Mouse (Mus musculus): ENCODE measurements around the gene Glud1. TPM values are rescaled to one million over a fixed set of nuclear protein-coding genes. Genes with fewer than 3 reads are reported as not detected.

The Glud1 gene
- total and polyA plus RNA-seq, 3 experiments = 87.3 to 143 (median 116) TPM

DNA sequence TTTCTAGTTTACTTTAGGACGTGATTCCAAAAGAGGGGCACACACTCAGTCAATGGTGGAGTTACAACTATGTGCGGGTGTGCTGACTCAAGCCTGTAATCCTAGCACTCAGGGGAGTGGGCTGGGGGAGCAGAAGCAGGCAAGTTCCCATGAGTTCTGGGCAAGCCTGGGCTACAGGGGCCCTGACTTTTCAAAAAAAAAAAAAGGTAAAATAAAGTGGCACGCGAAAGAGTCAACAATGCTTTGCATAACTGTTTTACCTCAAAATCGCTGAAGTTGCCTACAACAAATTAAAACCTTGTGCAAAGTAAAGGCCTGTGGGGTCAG lies 657 bp upstream of the Glud1 start:
- no peaks in the 10 kb centered on the region for H3K27me3 ChIP-seq (replicated peaks)
- in situ Hi-C loops (cut with MboI; ENCODE audit: low pct_ligation_motif_present, low pct_unique_long_range_greater_than_20kb, low sequenced_read_pairs) (no loop called here), dilution Hi-C loops (cut with MboI; ENCODE audit: extremely low pct_ligation_motif_present, extremely low pct_unique_long_range_greater_than_20kb, low sequenced_read_pairs) (no loop called here)
- DNase-seq (ENCODE audit: extremely low read depth) = peak; percentile 25
- H3K27ac ChIP-seq (ENCODE audit: insufficient read depth, low read depth) = peak overlapping the region; percentile 73
- H3K4me2 ChIP-seq (ENCODE audit: insufficient read depth, low read depth, poor library complexity, severe bottlenecking) = peak overlapping the region; percentile 83
- H3K36me3 ChIP-seq (replicated peaks in 1 of 2; ENCODE audit: control insufficient read depth in 1 of 2, insufficient read depth in 1 of 2, low read length in 1 of 2) = peaks cover 0 to 23% of the 10 kb centered on the region in 2 experiments
- H3K9me3 ChIP-seq (replicated peaks; ENCODE audit: low read length) = no peaks in the 10 kb centered on the region
- peak overlapping the region; percentile 63 to 74 (median 65) for H3K4me3 ChIP-seq (replicated peaks in 1 of 3; ENCODE audit: low read depth in 2 of 3, low read length in 2 of 3, poor library complexity in 1 of 3)
- H3K4me1 ChIP-seq (ENCODE audit: control insufficient read depth in 1 of 2, insufficient read depth in 2 of 2) = peaks cover 4 to 39% of the 10 kb centered on the region in 2 experiments; a peak in 3 of 4 replicates
- TF ChIP-seq MYC (IDR thresholded peaks at IDR 0.05; ENCODE audit: low read depth, low read length) (peak; percentile 87; the same call in 1 of the 2 replicates), ZNF384 (IDR thresholded peaks at IDR 0.05; ENCODE audit: low read depth, low read length) (peak; percentile 52), E2F4 (IDR thresholded peaks at IDR 0.05; ENCODE audit: insufficient replicate concordance, low read depth, low read length) (0 out of 2 replicates have a peak, but pooled peaks have one; percentile 10), UBTF (IDR thresholded peaks at IDR 0.05; ENCODE audit: low read depth, low read length) (no peak)
- peaks cover 33% of the 10 kb centered on the region for H3K79me2 ChIP-seq (replicated peaks; ENCODE audit: control insufficient read depth, extremely low read depth, insufficient read depth, poor library complexity, severe bottlenecking)
- H3K9ac ChIP-seq (ENCODE audit: insufficient read depth, low read depth) = peak overlapping the region; percentile 68

DNA sequence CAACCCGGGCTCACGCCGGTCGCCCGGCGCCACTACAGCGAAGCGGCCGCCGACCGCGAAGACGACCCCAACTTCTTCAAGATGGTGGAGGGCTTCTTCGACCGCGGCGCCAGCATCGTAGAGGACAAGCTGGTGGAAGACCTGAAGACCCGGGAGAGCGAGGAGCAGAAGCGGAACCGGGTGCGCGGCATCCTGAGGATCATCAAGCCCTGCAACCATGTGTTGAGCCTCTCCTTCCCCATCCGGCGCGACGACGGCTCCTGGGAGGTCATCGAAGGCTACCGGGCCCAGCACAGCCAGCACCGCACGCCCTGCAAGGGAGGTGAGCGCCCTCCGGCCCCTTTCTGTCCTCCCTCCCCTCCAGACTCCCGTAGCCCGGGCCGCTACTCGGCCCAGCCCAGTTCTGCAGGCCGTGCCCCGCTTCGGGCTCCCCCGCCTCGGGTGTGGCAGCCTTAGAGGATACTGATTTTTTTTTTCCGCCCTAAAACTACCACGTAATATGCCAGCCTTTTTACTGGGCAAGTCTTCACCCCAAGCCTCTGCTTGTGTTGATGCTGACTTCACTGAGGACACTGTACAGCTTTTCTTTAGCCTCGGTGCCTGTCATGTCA lies 599 bp downstream of the Glud1 start:
- dilution Hi-C loops (cut with MboI; ENCODE audit: extremely low pct_ligation_motif_present, extremely low pct_unique_long_range_greater_than_20kb, low sequenced_read_pairs) (no loop called here), in situ Hi-C loops (cut with MboI; ENCODE audit: low pct_ligation_motif_present, low pct_unique_long_range_greater_than_20kb, low sequenced_read_pairs) (no loop called here)
- H3K4me2 ChIP-seq (ENCODE audit: insufficient read depth, low read depth, poor library complexity, severe bottlenecking) = peak overlapping the region; percentile 91
- TF ChIP-seq UBTF (IDR thresholded peaks at IDR 0.05; ENCODE audit: low read depth, low read length) (no peak), MAX (IDR thresholded peaks at IDR 0.05; ENCODE audit: low read length) (peak; percentile 37; the same call in 1 of the 2 replicates), MXI1 (IDR thresholded peaks at IDR 0.05; ENCODE audit: low read depth, low read length) (0 out of 2 replicates have a peak, but pooled peaks have one; percentile 20), SIN3A (IDR thresholded peaks at IDR 0.05; ENCODE audit: low read length) (peak; percentile 41), BHLHE40 (IDR thresholded peaks at IDR 0.05; ENCODE audit: low read depth, low read length) (no peak), CHD2 (IDR thresholded peaks at IDR 0.05; ENCODE audit: low read length) (no peak), E2F4 (IDR thresholded peaks at IDR 0.05; ENCODE audit: insufficient replicate concordance, low read depth, low read length) (no peak)
- H3K79me2 ChIP-seq (replicated peaks; ENCODE audit: control insufficient read depth, extremely low read depth, insufficient read depth, poor library complexity, severe bottlenecking) = peaks cover 38% of the 10 kb centered on the region
- peak overlapping the region; percentile 94 for H3K9ac ChIP-seq (ENCODE audit: insufficient read depth, low read depth)
- no peaks in the 10 kb centered on the region for H3K9me3 ChIP-seq (replicated peaks; ENCODE audit: low read length)
- peak overlapping the region; percentile 82 for H3K27ac ChIP-seq (ENCODE audit: insufficient read depth, low read depth)
- H3K36me3 ChIP-seq (replicated peaks in 1 of 2; ENCODE audit: control insufficient read depth in 1 of 2, insufficient read depth in 1 of 2, low read length in 1 of 2) = peaks cover 0 to 19% of the 10 kb centered on the region in 2 experiments
- DNase-seq (ENCODE audit: extremely low read depth) = peak; percentile 39
- peak overlapping the region; percentile 69 to 99 (median 74) for H3K4me3 ChIP-seq (replicated peaks in 1 of 3; ENCODE audit: low read depth in 2 of 3, low read length in 2 of 3, poor library complexity in 1 of 3)
- H3K27me3 ChIP-seq (replicated peaks) = no peaks in the 10 kb centered on the region
- peaks cover 4 to 45% of the 10 kb centered on the region in 2 experiments; a peak in 3 of 4 replicates for H3K4me1 ChIP-seq (ENCODE audit: control insufficient read depth in 1 of 2, insufficient read depth in 2 of 2)

DNA sequence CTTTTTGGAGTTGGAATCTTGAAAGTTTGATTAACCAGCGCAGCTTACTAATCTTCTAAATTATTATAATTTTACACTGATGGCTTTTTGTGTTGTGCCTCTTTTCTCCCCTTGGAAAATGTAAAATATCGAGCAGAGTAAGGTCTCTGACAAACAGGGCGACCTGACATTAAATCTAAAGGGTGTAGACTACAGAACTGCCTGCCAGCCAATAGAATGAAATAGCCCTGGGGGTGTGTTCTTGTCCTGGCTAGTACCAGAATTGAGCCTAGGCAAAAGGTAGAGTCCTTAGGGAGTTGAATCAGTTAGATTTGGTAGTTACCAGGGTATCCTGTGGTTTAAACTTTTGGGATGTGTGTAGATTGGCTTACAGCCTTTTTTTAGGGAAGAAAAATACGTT lies 1.2 kb downstream of the Glud1 start:
- dilution Hi-C loops (cut with MboI; ENCODE audit: extremely low pct_ligation_motif_present, extremely low pct_unique_long_range_greater_than_20kb, low sequenced_read_pairs) (no loop called here), in situ Hi-C loops (cut with MboI; ENCODE audit: low pct_ligation_motif_present, low pct_unique_long_range_greater_than_20kb, low sequenced_read_pairs) (no loop called here)
- Histone ChIP-seq H3K27ac (ENCODE audit: insufficient read depth, low read depth) (no peak overlapping the region), H3K79me2 (replicated peaks; ENCODE audit: control insufficient read depth, extremely low read depth, insufficient read depth, poor library complexity, severe bottlenecking) (peaks cover 40% of the 10 kb centered on the region), H3K9ac (ENCODE audit: insufficient read depth, low read depth) (peak overlapping the region; percentile 94), H3K9me3 (replicated peaks; ENCODE audit: low read length) (no peaks in the 10 kb centered on the region), H3K4me2 (ENCODE audit: insufficient read depth, low read depth, poor library complexity, severe bottlenecking) (peak overlapping the region; percentile 91), H3K4me3 (replicated peaks in 1 of 3; ENCODE audit: low read depth in 2 of 3, low read length in 2 of 3, poor library complexity in 1 of 3) (peak overlapping the region; percentile 69 to 99 (median 74)), H3K4me1 (ENCODE audit: control insufficient read depth in 1 of 2, insufficient read depth in 2 of 2) (peaks cover 4 to 45% of the 10 kb centered on the region in 2 experiments; a peak in 3 of 4 replicates), H3K27me3 (replicated peaks) (no peaks in the 10 kb centered on the region), H3K36me3 (replicated peaks in 1 of 2; ENCODE audit: control insufficient read depth in 1 of 2, insufficient read depth in 1 of 2, low read length in 1 of 2) (peaks cover 0 to 18% of the 10 kb centered on the region in 2 experiments)
- peak; percentile 44 for DNase-seq (ENCODE audit: extremely low read depth)
- no peak for TF ChIP-seq TCF12 (IDR thresholded peaks at IDR 0.05; ENCODE audit: low read depth, low read length)
- TF ChIP-seq GABPA (IDR thresholded peaks at IDR 0.05; ENCODE audit: insufficient replicate concordance, low read depth, low read length) = no peak
- TF ChIP-seq PAX5 (IDR thresholded peaks at IDR 0.05; ENCODE audit: low read length) = no peak
- TF ChIP-seq MYC (IDR thresholded peaks at IDR 0.05; ENCODE audit: low read depth, low read length) = no peak
- TF ChIP-seq RCOR1 (conservative IDR thresholded peaks at IDR 0.05; ENCODE audit: low read depth, low read length) = no peak
